Mouse (Mus musculus): ENCODE data around the gene Fto. TPM values are rescaled to one million over a fixed set of nuclear protein-coding genes. Genes with fewer than 3 reads are reported as not detected.
A peak's percentile ranks its signal among the peaks of the same experiment; 100 is the strongest.

Gene Fto
- total and polyA plus RNA-seq, 2 experiments from 2014 or later: 41.1 to 50.6 TPM

DNA sequence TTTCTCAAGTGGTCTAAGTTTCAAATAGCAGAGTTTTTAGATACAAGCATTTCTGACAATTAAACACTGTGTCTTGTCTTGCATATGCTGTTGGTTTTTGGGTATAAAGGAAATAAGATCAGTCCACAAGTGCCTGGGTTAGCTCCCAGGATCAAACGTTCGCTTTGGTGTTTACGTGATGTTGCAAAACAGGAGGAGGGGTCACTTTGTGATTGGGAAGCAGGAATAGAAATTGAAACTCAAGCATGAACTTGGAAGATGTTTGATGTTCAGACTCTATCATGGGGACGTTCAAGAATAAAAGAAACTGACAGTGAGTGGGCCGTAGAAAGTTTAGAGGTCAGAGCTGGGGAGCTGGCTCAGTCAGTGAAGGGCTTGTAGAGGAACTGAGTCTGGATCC is 29.5 kb downstream of the Fto start:
- Histone ChIP-seq H3K4me1 (ENCODE audit: control insufficient read depth, insufficient read depth) (peaks cover 6% of the 10 kb centered on the region), H3K9ac (replicated peaks; ENCODE audit: low read depth, low read length) (no peak overlapping the region), H3K27ac (ENCODE audit: low read depth) (no peak overlapping the region), H3K27me3 (ENCODE audit: control insufficient read depth, insufficient read depth, low read length) (no peaks in the 10 kb centered on the region), H3K4me2 (ENCODE audit: low read depth, low read length) (no peak overlapping the region), H3K4me3 (ENCODE audit: low read depth, low read length) (no peak overlapping the region), H3K36me3 (replicated peaks; ENCODE audit: control insufficient read depth, insufficient read depth, low read length) (no peaks in the 10 kb centered on the region), H3K9me3 (replicated peaks; ENCODE audit: control insufficient read depth, low read length) (no peaks in the 10 kb centered on the region)
- ATAC-seq (ENCODE audit: insufficient read depth, low read depth): no peak
- DNase-seq (ENCODE audit: low spot score): no peak
- WGBS: 86% methylated on average over 5 of the region's 5 CpGs
- TF ChIP-seq EP300 (IDR thresholded peaks at IDR 0.05; ENCODE audit: low read depth) (no peak), CTCF (IDR thresholded peaks at IDR 0.05; ENCODE audit: low read depth) (no peak)

DNA sequence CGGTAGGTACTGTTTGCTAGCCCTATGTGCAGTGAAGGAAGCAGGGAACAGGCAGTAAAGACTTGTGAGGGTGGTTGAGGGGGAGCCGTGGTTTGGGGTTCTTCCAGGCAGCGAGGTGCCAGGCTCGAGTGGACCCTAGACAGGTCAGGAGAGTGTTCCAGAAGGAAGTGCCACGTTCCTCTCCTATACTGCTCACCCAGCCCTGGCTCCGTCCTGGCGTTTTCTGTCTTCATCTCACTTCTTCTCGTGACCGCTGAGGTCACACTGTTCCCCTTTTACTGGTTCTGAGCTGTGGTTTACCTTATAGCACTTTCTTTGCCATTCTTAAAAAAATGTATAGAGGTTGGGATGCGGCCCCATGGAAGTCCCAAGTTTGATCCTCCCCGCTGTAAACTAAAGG is 31.3 kb downstream of the Fto start:
- Histone ChIP-seq H3K4me2 (ENCODE audit: low read depth, low read length) (no peak overlapping the region), H3K9me3 (replicated peaks; ENCODE audit: control insufficient read depth, low read length) (no peaks in the 10 kb centered on the region), H3K4me1 (ENCODE audit: control insufficient read depth, insufficient read depth) (peaks cover 8% of the 10 kb centered on the region), H3K4me3 (ENCODE audit: low read depth, low read length) (no peak overlapping the region), H3K9ac (replicated peaks; ENCODE audit: low read depth, low read length) (no peak overlapping the region), H3K27me3 (ENCODE audit: control insufficient read depth, insufficient read depth, low read length) (no peaks in the 10 kb centered on the region), H3K27ac (ENCODE audit: low read depth) (no peak overlapping the region), H3K36me3 (replicated peaks; ENCODE audit: control insufficient read depth, insufficient read depth, low read length) (no peaks in the 10 kb centered on the region)
- DNase-seq (ENCODE audit: low spot score): no peak
- TF ChIP-seq CTCF (IDR thresholded peaks at IDR 0.05; ENCODE audit: low read depth) (no peak), EP300 (IDR thresholded peaks at IDR 0.05; ENCODE audit: low read depth) (no peak)
- ATAC-seq (ENCODE audit: insufficient read depth, low read depth): no peak
- WGBS: 90% methylated on average over 11 of the region's 11 CpGs

DNA sequence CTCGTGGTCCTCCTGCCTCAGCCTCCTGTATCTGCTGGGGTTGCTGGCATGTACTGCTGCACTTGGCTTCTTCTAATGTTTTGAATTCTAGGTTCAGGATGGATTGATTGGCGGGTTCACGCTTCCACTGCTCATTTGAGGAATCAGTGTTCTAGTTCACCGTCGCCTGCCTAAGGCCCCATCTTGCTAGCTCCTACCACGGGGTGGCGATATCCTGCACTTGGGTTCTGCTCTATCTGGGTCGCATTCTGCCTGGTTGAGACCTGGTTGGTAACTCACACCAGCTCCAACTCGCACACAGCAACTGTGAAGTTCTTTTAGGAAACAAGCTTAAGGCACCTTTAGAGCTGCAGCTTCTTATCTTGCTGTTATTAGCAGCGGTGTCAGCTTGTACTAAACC is 33.8 kb downstream of the Fto start:
- Histone ChIP-seq H3K27ac (ENCODE audit: low read depth) (no peak overlapping the region), H3K9ac (replicated peaks; ENCODE audit: low read depth, low read length) (no peak overlapping the region), H3K4me1 (ENCODE audit: control insufficient read depth, insufficient read depth) (peaks cover 16% of the 10 kb centered on the region), H3K4me2 (ENCODE audit: low read depth, low read length) (peak overlapping the region; percentile 15; the same call in 1 of the 2 replicates), H3K9me3 (replicated peaks; ENCODE audit: control insufficient read depth, low read length) (no peaks in the 10 kb centered on the region), H3K36me3 (replicated peaks; ENCODE audit: control insufficient read depth, insufficient read depth, low read length) (no peaks in the 10 kb centered on the region), H3K4me3 (ENCODE audit: low read depth, low read length) (no peak overlapping the region), H3K27me3 (ENCODE audit: control insufficient read depth, insufficient read depth, low read length) (no peaks in the 10 kb centered on the region)
- WGBS: 46% methylated on average over 10 of the region's 10 CpGs
- TF ChIP-seq EP300 (IDR thresholded peaks at IDR 0.05; ENCODE audit: low read depth) (no peak), CTCF (IDR thresholded peaks at IDR 0.05; ENCODE audit: low read depth) (peak; percentile 42)
- DNase-seq (ENCODE audit: low spot score) (no peak), ATAC-seq (ENCODE audit: insufficient read depth, low read depth) (no peak)

DNA sequence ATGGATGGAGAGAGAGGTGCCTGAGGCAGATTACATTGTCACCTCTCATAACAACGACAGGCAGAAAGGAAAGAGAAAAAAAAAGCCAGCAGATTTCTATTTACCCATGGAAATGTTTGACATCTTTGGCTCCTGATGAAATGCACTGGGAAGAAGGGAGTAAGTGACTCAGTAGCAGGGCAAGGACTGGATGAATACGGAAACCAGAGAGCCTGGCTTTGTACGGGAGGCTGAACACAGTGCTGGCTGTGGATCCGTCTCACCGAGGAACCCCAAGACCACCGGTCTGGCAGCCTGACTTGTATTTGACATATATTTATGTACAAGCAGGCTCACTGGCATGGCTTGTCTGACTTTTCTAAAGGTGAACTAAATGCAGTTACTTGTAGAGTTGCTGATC is 34.3 kb downstream of the Fto start:
- Histone ChIP-seq H3K9ac (replicated peaks; ENCODE audit: low read depth, low read length) (no peak overlapping the region), H3K27ac (ENCODE audit: low read depth) (no peak overlapping the region), H3K36me3 (replicated peaks; ENCODE audit: control insufficient read depth, insufficient read depth, low read length) (no peaks in the 10 kb centered on the region), H3K4me3 (ENCODE audit: low read depth, low read length) (no peak overlapping the region), H3K4me1 (ENCODE audit: control insufficient read depth, insufficient read depth) (peaks cover 16% of the 10 kb centered on the region), H3K9me3 (replicated peaks; ENCODE audit: control insufficient read depth, low read length) (no peaks in the 10 kb centered on the region), H3K4me2 (ENCODE audit: low read depth, low read length) (peak overlapping the region; percentile 15; the same call in 1 of the 2 replicates), H3K27me3 (ENCODE audit: control insufficient read depth, insufficient read depth, low read length) (no peaks in the 10 kb centered on the region)
- TF ChIP-seq CTCF (IDR thresholded peaks at IDR 0.05; ENCODE audit: low read depth) (no peak), EP300 (IDR thresholded peaks at IDR 0.05; ENCODE audit: low read depth) (no peak)
- no peak for ATAC-seq (ENCODE audit: insufficient read depth, low read depth)
- WGBS: 24% methylated on average over 6 of the region's 6 CpGs
- DNase-seq (ENCODE audit: low spot score): no peak

DNA sequence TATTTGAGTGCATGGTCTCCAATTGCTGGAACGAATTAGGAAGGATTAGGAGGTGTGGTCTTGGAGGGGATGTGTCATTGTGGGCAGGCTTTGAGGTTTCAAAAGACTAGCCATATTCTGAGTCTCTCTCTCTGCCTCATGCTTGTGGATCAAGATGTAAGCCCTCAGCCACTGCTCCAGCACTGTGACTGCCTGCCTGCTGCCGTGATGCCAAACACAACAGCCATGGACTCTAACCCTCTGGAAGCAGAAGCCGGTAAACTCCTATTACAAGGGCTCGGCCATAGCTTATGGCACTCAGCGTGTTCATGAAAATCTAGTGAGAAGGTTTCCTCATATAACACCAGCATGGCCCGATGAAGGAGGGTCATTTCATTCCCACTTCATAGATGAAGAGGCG is 36.5 kb downstream of the Fto start:
- Histone ChIP-seq H3K27me3 (ENCODE audit: control insufficient read depth, insufficient read depth, low read length) (no peaks in the 10 kb centered on the region), H3K4me3 (ENCODE audit: low read depth, low read length) (no peak overlapping the region), H3K36me3 (replicated peaks; ENCODE audit: control insufficient read depth, insufficient read depth, low read length) (no peaks in the 10 kb centered on the region), H3K27ac (ENCODE audit: low read depth) (no peak overlapping the region), H3K4me2 (ENCODE audit: low read depth, low read length) (no peak overlapping the region), H3K9ac (replicated peaks; ENCODE audit: low read depth, low read length) (no peak overlapping the region), H3K9me3 (replicated peaks; ENCODE audit: control insufficient read depth, low read length) (no peaks in the 10 kb centered on the region), H3K4me1 (ENCODE audit: control insufficient read depth, insufficient read depth) (peaks cover 16% of the 10 kb centered on the region)
- TF ChIP-seq CTCF (IDR thresholded peaks at IDR 0.05; ENCODE audit: low read depth) (no peak), EP300 (IDR thresholded peaks at IDR 0.05; ENCODE audit: low read depth) (no peak)
- WGBS: 93% methylated on average over 7 of the region's 7 CpGs
- ATAC-seq (ENCODE audit: insufficient read depth, low read depth) (no peak), DNase-seq (ENCODE audit: low spot score) (no peak)

DNA sequence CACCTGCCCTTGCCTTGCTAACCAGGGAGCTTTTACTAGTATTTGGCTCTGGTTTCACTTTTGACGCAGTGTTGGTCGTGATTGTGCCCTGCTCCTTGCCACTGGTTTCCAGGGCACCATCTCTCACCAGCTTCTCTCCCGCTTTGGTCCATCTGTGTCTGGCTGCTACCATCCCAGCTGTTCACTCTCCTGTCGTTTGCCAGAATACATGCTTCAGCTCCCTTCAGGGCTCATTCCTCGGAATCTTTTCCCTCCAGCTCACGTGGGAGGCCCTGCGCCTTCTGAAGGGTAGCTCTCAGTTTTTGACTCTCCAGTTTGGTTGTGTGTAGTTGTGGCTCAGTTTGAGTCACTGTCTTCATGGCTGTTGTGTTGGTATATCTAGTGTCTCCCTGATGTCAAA is 37.3 kb downstream of the Fto start:
- no peak for TF ChIP-seq EP300 (IDR thresholded peaks at IDR 0.05; ENCODE audit: low read depth)
- H3K36me3 ChIP-seq (replicated peaks; ENCODE audit: control insufficient read depth, insufficient read depth, low read length): no peaks in the 10 kb centered on the region
- no peak overlapping the region for H3K9ac ChIP-seq (replicated peaks; ENCODE audit: low read depth, low read length)
- no peak for DNase-seq (ENCODE audit: low spot score)
- peak overlapping the region; percentile 26 for H3K27ac ChIP-seq (ENCODE audit: low read depth)
- H3K4me1 ChIP-seq (ENCODE audit: control insufficient read depth, insufficient read depth): peaks cover 16% of the 10 kb centered on the region
- no peaks in the 10 kb centered on the region for H3K9me3 ChIP-seq (replicated peaks; ENCODE audit: control insufficient read depth, low read length)
- H3K4me2 ChIP-seq (ENCODE audit: low read depth, low read length): peak overlapping the region; percentile 12
- peak; percentile 42; the same call in 1 of the 2 replicates for ATAC-seq (ENCODE audit: insufficient read depth, low read depth)
- 24% methylated on average over 7 of the region's 7 CpGs for WGBS
- H3K27me3 ChIP-seq (ENCODE audit: control insufficient read depth, insufficient read depth, low read length): no peaks in the 10 kb centered on the region
- no peak overlapping the region; the same call in 1 of the 2 replicates for H3K4me3 ChIP-seq (ENCODE audit: low read depth, low read length)
